Mouse (Mus musculus) lung, postnatal 0 days (tissue): ENCODE measurements around the gene Crispld2.

ENCODE experiments used
- CTCF ChIP-seq: IDR thresholded peaks from 2 replicates; pipeline ENCODE4 v1.5.1; 2016; ENCODE audit warnings: antibody characterized with exemption, mild to moderate bottlenecking
- EP300 ChIP-seq: IDR thresholded peaks from 2 replicates; pipeline ENCODE4 v1.6.1; 2016; ENCODE audit warnings: antibody characterized with exemption, mild to moderate bottlenecking, control low read depth

DNA sequence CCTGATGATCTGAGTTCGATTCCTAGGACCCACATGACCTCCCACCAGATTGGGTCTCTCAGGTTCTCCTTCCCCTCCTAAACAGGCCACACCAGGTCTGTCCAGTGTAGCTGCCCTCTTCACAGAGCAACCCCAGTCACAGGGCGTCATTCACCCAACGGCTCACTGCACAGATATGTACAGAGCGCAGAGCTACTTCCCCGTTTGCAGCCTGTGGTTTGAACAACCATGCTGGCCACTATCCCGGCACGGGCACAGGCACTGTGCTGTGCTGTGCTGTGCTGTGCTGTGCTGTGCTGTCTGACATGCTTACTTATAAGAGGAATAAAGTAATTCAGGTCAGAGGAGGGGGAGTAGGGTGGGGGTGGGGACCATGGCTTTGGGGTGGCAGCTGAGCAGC, 24.2 kb downstream of the Crispld2 start:
- TF ChIP-seq EP300 (no peak), CTCF (no peak)
